Comparison of ENCODE assay signal across 23 mouse cellular contexts in genomic region chr5:48419741-48420140, GRCm38 (mm10).
DNase-seq lines count a peak whose midpoint lies in the region; ATAC-seq and TF ChIP-seq lines count a peak whose summit lies in the region.
"Had no signal": no experiment of that assay in that cellular context is flagged by ENCODE, and none has a peak within 500 bp of the region (broad histone marks: within the 10 kb centered on the region; RNA-seq: fewer than 3 reads in every experiment).

No protein-coding gene starts in this region.

- DNase-seq in kidney, postnatal 0 days (ENCODE audit: low spot score) = peak; percentile 16
- DNase-seq in kidney, postnatal 14 days = no peak
- DNase-seq in adipocyte (ENCODE audit: low spot score) = peak; percentile 81
- DNase-seq in fibroblast of lung, adult 2 months (ENCODE audit: low read depth) = peak; percentile 62
- DNase-seq: B cell, adult 2 months; cerebellum, adult 18-20 months; cerebellum, adult 9-11 months; cerebellum, postnatal 36 days; gastrocnemius, postnatal 10 days; heart, postnatal 36 days; kidney, adult 11 months had no signal

- TF ChIP-seq CTCF in kidney, postnatal 0 days (IDR thresholded peaks at IDR 0.05; ENCODE audit: low read depth) = no peak

- no peak overlapping the region for H3K4me2 ChIP-seq in kidney, postnatal 0 days (ENCODE audit: low read length)
- no peak overlapping the region for H3K4me2 ChIP-seq in neural tube, embryonic 15.5 days
- H3K4me2 ChIP-seq: forebrain, embryonic 12.5 days; heart, embryonic 12.5 days; hindbrain, embryonic 12.5 days had no signal

- no peaks in the 10 kb centered on the region for H3K4me1 ChIP-seq in kidney, postnatal 0 days (replicated peaks; ENCODE audit: insufficient read depth, low read length)
- no peaks in the 10 kb centered on the region for H3K4me1 ChIP-seq in neural tube, embryonic 15.5 days
- H3K4me1 ChIP-seq: embryonic facial prominence, embryonic 10.5 days; heart, embryonic 12.5 days; hindbrain, embryonic 12.5 days had no signal

- H3K9me3 ChIP-seq in kidney, postnatal 0 days (replicated peaks; ENCODE audit: low read length) = no peaks in the 10 kb centered on the region
- no peaks in the 10 kb centered on the region for H3K9me3 ChIP-seq in neural tube, embryonic 15.5 days (replicated peaks)
- H3K9me3 ChIP-seq: embryonic facial prominence, embryonic 10.5 days; forebrain, embryonic 12.5 days; G1E; heart, embryonic 12.5 days; hindbrain, embryonic 12.5 days had no signal

- WGBS in kidney, postnatal 0 days = 68% methylated on average over 2 of the region's 2 CpGs
- WGBS in neural tube, embryonic 15.5 days = 90% methylated on average over 2 of the region's 2 CpGs

- H3K27me3 ChIP-seq in kidney, postnatal 0 days (ENCODE audit: insufficient read depth, low read length) = no peaks in the 10 kb centered on the region
- no peaks in the 10 kb centered on the region for H3K27me3 ChIP-seq in neural tube, embryonic 15.5 days (replicated peaks)
- H3K27me3 ChIP-seq: forebrain, embryonic 12.5 days; heart, embryonic 12.5 days; hindbrain, embryonic 12.5 days had no signal

- H3K36me3 ChIP-seq in kidney, postnatal 0 days (ENCODE audit: insufficient read depth, low read length) = no peaks in the 10 kb centered on the region
- no peaks in the 10 kb centered on the region for H3K36me3 ChIP-seq in neural tube, embryonic 15.5 days
- H3K36me3 ChIP-seq: embryonic facial prominence, embryonic 10.5 days; forebrain, embryonic 12.5 days; G1E; heart, embryonic 12.5 days; hindbrain, embryonic 12.5 days had no signal

- no peak for ATAC-seq in kidney, postnatal 0 days (replicated peaks; ENCODE audit: low FRiP score, low read depth)
- no peak for ATAC-seq in megakaryocyte-erythroid progenitor cell, adult 5-6 weeks (replicated peaks; ENCODE audit: low FRiP score, low TSS enrichment, poor library complexity, severe bottlenecking)
- no peak for ATAC-seq in neural tube, embryonic 15.5 days (ENCODE audit: low FRiP score)
- ATAC-seq: CD4-positive, CD25-positive, alpha-beta regulatory T cell, adult 4 months; forebrain, embryonic 16.5 days; hindbrain, embryonic 16.5 days; inflammation-experienced regulatory T-cells, adult 6 months had no signal

- H3K9ac ChIP-seq in kidney, postnatal 0 days (ENCODE audit: low read depth, low read length) = no peak overlapping the region
- H3K9ac ChIP-seq in neural tube, embryonic 15.5 days (replicated peaks) = no peak overlapping the region
- H3K9ac ChIP-seq: forebrain, embryonic 12.5 days; heart, embryonic 12.5 days; hindbrain, embryonic 12.5 days had no signal

- H3K4me3 ChIP-seq in kidney, postnatal 0 days (replicated peaks; ENCODE audit: low read depth, low read length) = no peak overlapping the region
- no peak overlapping the region for H3K4me3 ChIP-seq in neural tube, embryonic 15.5 days (replicated peaks)
- H3K4me3 ChIP-seq: embryonic facial prominence, embryonic 10.5 days; erythroblast, embryonic 14.5 days; forebrain, embryonic 12.5 days; heart, embryonic 12.5 days; hindbrain, embryonic 12.5 days had no signal

- no peak overlapping the region for H3K27ac ChIP-seq in kidney, postnatal 0 days
- H3K27ac ChIP-seq in neural tube, embryonic 15.5 days (replicated peaks) = no peak overlapping the region
- H3K27ac ChIP-seq: embryonic facial prominence, embryonic 10.5 days; forebrain, embryonic 12.5 days; hindbrain, embryonic 12.5 days had no signal
